Mouse (Mus musculus): ENCODE data around the gene Rcc2. TPM values are rescaled to one million over a fixed set of nuclear protein-coding genes. Genes with fewer than 3 reads are reported as not detected.

The Rcc2 gene
- polyA plus RNA-seq, 1 experiment from 2014 or later: 35.6 TPM

DNA sequence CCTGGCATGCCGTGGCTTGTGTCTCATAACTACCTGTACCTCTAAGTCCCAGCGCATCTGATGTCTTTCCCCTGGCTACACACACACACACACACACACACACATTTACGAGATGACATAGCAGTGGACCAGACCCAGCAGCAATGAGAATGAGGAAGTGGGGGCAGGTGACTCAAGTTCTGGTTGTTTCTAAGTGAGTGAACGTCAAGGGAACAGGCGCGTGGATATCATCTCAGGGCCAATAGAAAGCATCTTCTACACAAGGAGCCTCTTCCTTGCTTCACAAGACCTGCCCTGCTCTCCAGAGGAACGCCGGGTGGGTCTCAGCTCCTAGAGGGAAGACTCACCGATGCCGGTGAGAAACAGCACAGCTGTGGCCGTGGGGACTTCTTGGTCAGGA lies 40.3 kb downstream of the Rcc2 start:
- H3K4me1 ChIP-seq (replicated peaks; ENCODE audit: insufficient read depth, low read length): no peaks in the 10 kb centered on the region
- TF ChIP-seq CTCF (IDR thresholded peaks at IDR 0.05; ENCODE audit: low read depth): no peak
- no peak overlapping the region for H3K4me3 ChIP-seq (replicated peaks; ENCODE audit: low read depth, low read length)
- H3K27me3 ChIP-seq (ENCODE audit: insufficient read depth, low read length): no peaks in the 10 kb centered on the region
- no peak overlapping the region for H3K4me2 ChIP-seq (ENCODE audit: low read length)
- ATAC-seq (replicated peaks; ENCODE audit: low FRiP score, low read depth) (no peak), DNase-seq (ENCODE audit: low spot score) (no peak)
- no peak overlapping the region for H3K27ac ChIP-seq
- H3K9ac ChIP-seq (ENCODE audit: low read depth, low read length): no peak overlapping the region
- no peaks in the 10 kb centered on the region for H3K9me3 ChIP-seq (replicated peaks; ENCODE audit: low read length)
- no peaks in the 10 kb centered on the region for H3K36me3 ChIP-seq (ENCODE audit: insufficient read depth, low read length)
- 86% methylated on average over 11 of the region's 11 CpGs for WGBS

DNA sequence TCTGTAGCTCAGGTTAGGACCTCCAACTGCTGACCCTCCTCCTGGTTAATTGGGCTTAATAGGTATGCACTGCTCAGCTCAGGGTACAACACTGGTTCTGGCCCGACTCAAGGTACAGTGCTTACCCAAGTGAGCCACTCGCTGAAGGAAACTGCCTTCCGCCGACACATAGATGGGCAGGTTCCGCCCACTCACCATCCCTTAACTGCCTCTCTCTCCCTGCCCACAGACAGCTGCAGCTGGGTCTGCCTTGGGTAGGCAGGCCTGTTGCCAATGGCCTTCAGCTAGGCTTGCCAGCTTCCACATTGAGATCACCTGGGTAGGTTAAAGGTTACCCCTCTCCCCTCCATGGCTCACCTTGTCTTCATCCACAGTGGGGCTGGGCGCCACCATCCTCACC lies 41.1 kb downstream of the Rcc2 start:
- Histone ChIP-seq H3K4me3 (replicated peaks; ENCODE audit: low read depth, low read length) (no peak overlapping the region), H3K27me3 (ENCODE audit: insufficient read depth, low read length) (no peaks in the 10 kb centered on the region), H3K9ac (ENCODE audit: low read depth, low read length) (no peak overlapping the region), H3K4me2 (ENCODE audit: low read length) (no peak overlapping the region), H3K9me3 (replicated peaks; ENCODE audit: low read length) (no peaks in the 10 kb centered on the region), H3K27ac (no peak overlapping the region), H3K4me1 (replicated peaks; ENCODE audit: insufficient read depth, low read length) (no peaks in the 10 kb centered on the region), H3K36me3 (ENCODE audit: insufficient read depth, low read length) (no peaks in the 10 kb centered on the region)
- DNase-seq (ENCODE audit: low spot score): no peak
- TF ChIP-seq CTCF (IDR thresholded peaks at IDR 0.05; ENCODE audit: low read depth): no peak
- 69% methylated on average over 6 of the region's 6 CpGs for WGBS
- ATAC-seq (replicated peaks; ENCODE audit: low FRiP score, low read depth): no peak

DNA sequence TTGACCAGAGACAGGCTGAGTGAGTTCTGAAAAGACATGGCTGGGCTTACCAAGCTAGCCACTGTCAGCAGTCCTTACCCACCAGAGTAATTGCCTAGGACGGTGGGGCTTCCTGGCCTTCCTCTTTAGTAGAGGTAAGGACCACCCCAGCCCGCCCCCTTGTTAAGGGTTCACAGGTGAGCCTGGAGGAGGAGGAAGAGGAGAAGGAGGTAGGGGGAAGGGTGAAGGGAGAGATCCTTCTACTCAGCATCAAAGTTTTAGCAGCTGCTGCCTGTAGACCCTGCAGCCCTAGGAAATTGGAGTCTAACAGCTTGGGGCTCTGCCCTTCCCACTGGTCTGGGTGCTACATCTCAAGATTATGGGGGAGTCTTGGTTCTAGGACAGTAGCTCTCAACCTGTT lies 42.2 kb downstream of the Rcc2 start, which contains the start of gene Padi6:
Gene Padi6, minus strand, starts transcription at position 101 of the 400 bp plus-strand sequence.
- H3K36me3 ChIP-seq (ENCODE audit: insufficient read depth, low read length): no peaks in the 10 kb centered on the region
- no peak for DNase-seq (ENCODE audit: low spot score)
- H3K27ac ChIP-seq: no peak within 1 kb of the TSS
- H3K4me1 ChIP-seq (replicated peaks; ENCODE audit: insufficient read depth, low read length): no peaks in the 10 kb centered on the region
- 52% methylated on average over 2 of the region's 2 CpGs for WGBS
- no peaks in the 10 kb centered on the region for H3K27me3 ChIP-seq (ENCODE audit: insufficient read depth, low read length)
- ATAC-seq (replicated peaks; ENCODE audit: low FRiP score, low read depth): no peak
- no peak within 1 kb of the TSS for H3K9ac ChIP-seq (ENCODE audit: low read depth, low read length)
- no peak for TF ChIP-seq CTCF (IDR thresholded peaks at IDR 0.05; ENCODE audit: low read depth)
- H3K4me3 ChIP-seq (replicated peaks; ENCODE audit: low read depth, low read length): no peak within 1 kb of the TSS
- H3K9me3 ChIP-seq (replicated peaks; ENCODE audit: low read length): no peaks in the 10 kb centered on the region
- no peak within 1 kb of the TSS for H3K4me2 ChIP-seq (ENCODE audit: low read length)

DNA sequence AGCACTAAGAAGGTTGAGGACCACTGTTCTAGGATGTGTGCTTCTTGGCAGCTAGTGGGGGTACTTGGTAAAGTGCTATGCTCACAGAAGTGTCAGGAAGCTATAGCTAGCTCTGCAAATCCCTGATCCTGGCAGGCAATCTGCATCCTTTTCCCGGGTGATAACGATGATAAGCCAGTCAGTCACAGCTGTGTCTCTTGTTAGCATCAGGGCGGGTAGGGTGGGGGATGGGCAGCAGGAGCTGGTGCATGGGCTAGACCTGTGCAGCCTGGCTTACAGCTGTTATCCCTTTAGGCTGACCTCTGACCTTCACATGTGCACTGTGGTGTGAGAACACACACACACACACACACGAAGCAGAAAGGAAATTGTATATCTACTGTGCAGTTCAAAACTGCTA lies 42.7 kb downstream of the Rcc2 start:
- H3K9ac ChIP-seq (ENCODE audit: low read depth, low read length): no peak overlapping the region
- H3K9me3 ChIP-seq (replicated peaks; ENCODE audit: low read length): no peaks in the 10 kb centered on the region
- no peaks in the 10 kb centered on the region for H3K4me1 ChIP-seq (replicated peaks; ENCODE audit: insufficient read depth, low read length)
- DNase-seq (ENCODE audit: low spot score) (no peak), ATAC-seq (replicated peaks; ENCODE audit: low FRiP score, low read depth) (no peak)
- H3K27ac ChIP-seq: no peak overlapping the region
- H3K4me3 ChIP-seq (replicated peaks; ENCODE audit: low read depth, low read length): no peak overlapping the region
- no peaks in the 10 kb centered on the region for H3K27me3 ChIP-seq (ENCODE audit: insufficient read depth, low read length)
- no peaks in the 10 kb centered on the region for H3K36me3 ChIP-seq (ENCODE audit: insufficient read depth, low read length)
- H3K4me2 ChIP-seq (ENCODE audit: low read length): no peak overlapping the region
- WGBS: 62% methylated on average over 4 of the region's 4 CpGs
- TF ChIP-seq CTCF (IDR thresholded peaks at IDR 0.05; ENCODE audit: low read depth): no peak

DNA sequence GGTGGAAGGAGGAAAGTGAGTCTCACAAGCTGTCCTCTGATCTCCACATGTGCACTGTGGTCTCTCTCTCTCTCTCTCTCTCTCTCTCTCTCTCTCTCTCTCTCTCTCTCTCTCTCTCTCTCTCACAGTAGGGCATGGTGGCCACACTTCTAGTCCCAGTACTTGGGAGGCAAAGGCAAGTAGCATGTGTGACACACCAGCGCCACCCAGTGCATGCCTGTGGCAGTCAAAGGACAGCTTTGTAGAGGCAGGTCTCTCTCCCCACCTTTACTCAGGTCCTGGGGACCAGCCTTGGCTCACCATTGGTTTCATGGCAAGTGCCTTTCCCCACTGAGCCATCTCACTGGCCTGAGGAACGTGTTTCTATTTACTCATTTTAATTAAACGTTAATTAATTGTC lies 44.3 kb downstream of the Rcc2 start:
- 19% methylated on average over 3 of the region's 3 CpGs for WGBS

DNA sequence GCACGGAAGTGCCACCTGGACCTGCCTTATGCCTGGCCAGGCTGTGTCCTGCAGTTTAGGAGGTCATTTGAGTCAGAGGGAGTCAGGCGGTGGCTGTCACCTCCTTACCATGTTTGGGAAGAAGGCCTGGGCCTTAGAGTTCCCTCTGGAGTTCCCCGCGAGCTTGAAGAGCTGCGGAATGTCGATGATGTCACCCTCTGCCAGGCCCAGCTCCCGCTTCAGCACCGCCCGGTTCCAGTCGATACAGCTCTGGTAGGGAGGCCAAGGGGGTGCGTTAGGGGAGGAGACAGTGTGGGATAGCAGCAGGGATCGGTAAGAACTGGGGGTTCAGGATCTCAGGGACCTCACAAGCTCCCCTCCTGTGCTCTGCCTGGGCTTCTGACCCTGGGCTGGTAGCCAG lies 47.6 kb downstream of the Rcc2 start:
- Histone ChIP-seq H3K27me3 (ENCODE audit: insufficient read depth, low read length) (no peaks in the 10 kb centered on the region), H3K9me3 (replicated peaks; ENCODE audit: low read length) (no peaks in the 10 kb centered on the region), H3K27ac (no peak overlapping the region), H3K4me1 (replicated peaks; ENCODE audit: insufficient read depth, low read length) (no peaks in the 10 kb centered on the region), H3K4me3 (replicated peaks; ENCODE audit: low read depth, low read length) (no peak overlapping the region), H3K36me3 (ENCODE audit: insufficient read depth, low read length) (no peaks in the 10 kb centered on the region), H3K4me2 (ENCODE audit: low read length) (no peak overlapping the region), H3K9ac (ENCODE audit: low read depth, low read length) (no peak overlapping the region)
- WGBS: 19% methylated on average over 12 of the region's 12 CpGs
- peak; percentile 47 for DNase-seq (ENCODE audit: low spot score)
- no peak for TF ChIP-seq CTCF (IDR thresholded peaks at IDR 0.05; ENCODE audit: low read depth)
- ATAC-seq (replicated peaks; ENCODE audit: low FRiP score, low read depth): no peak

More for the DNA sequence above, 44.3 kb downstream of the Rcc2 start:
- H3K9me3 ChIP-seq (replicated peaks; ENCODE audit: low read length): no peaks in the 10 kb centered on the region
- peak; percentile 63 for TF ChIP-seq CTCF (IDR thresholded peaks at IDR 0.05; ENCODE audit: low read depth)
- no peak overlapping the region for H3K4me3 ChIP-seq (replicated peaks; ENCODE audit: low read depth, low read length)
- ATAC-seq (replicated peaks; ENCODE audit: low FRiP score, low read depth): no peak
- peak; percentile 33 for DNase-seq (ENCODE audit: low spot score)
- no peak overlapping the region for H3K27ac ChIP-seq
- H3K36me3 ChIP-seq (ENCODE audit: insufficient read depth, low read length): no peaks in the 10 kb centered on the region
- no peaks in the 10 kb centered on the region for H3K27me3 ChIP-seq (ENCODE audit: insufficient read depth, low read length)
- H3K4me1 ChIP-seq (replicated peaks; ENCODE audit: insufficient read depth, low read length): no peaks in the 10 kb centered on the region
- no peak overlapping the region for H3K9ac ChIP-seq (ENCODE audit: low read depth, low read length)
- H3K4me2 ChIP-seq (ENCODE audit: low read length): no peak overlapping the region

DNA sequence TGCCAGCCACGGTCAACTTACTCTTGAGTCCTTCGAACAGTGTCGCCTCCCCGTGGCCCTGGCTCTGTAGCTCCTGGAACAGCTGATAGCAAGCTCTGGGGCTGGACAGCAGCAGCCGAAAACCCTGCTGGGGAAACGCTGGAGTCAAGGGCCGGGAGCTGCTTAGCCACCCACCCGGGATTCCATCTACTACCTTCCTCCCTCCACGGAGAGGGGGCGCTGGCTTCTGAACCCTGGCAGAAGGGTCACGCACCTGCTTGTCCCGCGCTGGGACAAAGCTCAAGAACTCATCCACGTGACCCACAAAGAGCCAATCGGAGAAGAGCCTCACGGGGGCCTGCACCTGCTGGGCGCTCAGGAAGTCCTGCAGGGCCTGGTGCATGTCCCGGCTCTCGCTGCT lies 50.0 kb downstream of the Rcc2 start:
- Histone ChIP-seq H3K36me3 (ENCODE audit: insufficient read depth, low read length) (no peaks in the 10 kb centered on the region), H3K4me1 (replicated peaks; ENCODE audit: insufficient read depth, low read length) (no peaks in the 10 kb centered on the region), H3K4me2 (ENCODE audit: low read length) (peak overlapping the region; percentile 36; the same call in 1 of the 2 replicates), H3K4me3 (replicated peaks; ENCODE audit: low read depth, low read length) (no peak overlapping the region), H3K9ac (ENCODE audit: low read depth, low read length) (0 out of 2 replicates have a peak overlapping the region, but pooled peaks have one; percentile 19), H3K27ac (no peak overlapping the region), H3K9me3 (replicated peaks; ENCODE audit: low read length) (no peaks in the 10 kb centered on the region), H3K27me3 (ENCODE audit: insufficient read depth, low read length) (no peaks in the 10 kb centered on the region)
- ATAC-seq (replicated peaks; ENCODE audit: low FRiP score, low read depth) (peak; percentile 64; the same call in 1 of the 2 replicates), DNase-seq (ENCODE audit: low spot score) (peak; percentile 35)
- peak; percentile 33; the same call in 1 of the 2 replicates for TF ChIP-seq CTCF (IDR thresholded peaks at IDR 0.05; ENCODE audit: low read depth)
- WGBS: 13% methylated on average over 19 of the region's 19 CpGs

Measured in kidney, postnatal 0 days (tissue).